Mouse (Mus musculus) bone marrow, adult 2 months (tissue): ENCODE results near the gene Serpinb5.

Source experiments
- CTCF ChIP-seq: fragments of 200-500 bp; IDR thresholded peaks from 2 replicates; pipeline ENCODE4 v1.5.1; 2011; ENCODE audit warnings: low read length, control low read depth; ENCODE audit not compliant: control insufficient read depth, insufficient read depth
- POLR2A ChIP-seq: fragments of 200-500 bp; IDR thresholded peaks from 2 replicates; pipeline ENCODE4 v1.6.1; 2011; ENCODE audit warnings: low read depth, mild to moderate bottlenecking, control low read depth, low read length, borderline replicate concordance; ENCODE audit not compliant: control insufficient read depth

GRCm38 (mm10) chr1:106876147-106876546, 15.2 kb downstream of the Serpinb5 start:
- TF ChIP-seq CTCF (no peak), POLR2A (no peak)
